Mouse (Mus musculus): ENCODE data around the gene Ube2cbp.
A peak's percentile ranks its signal among the peaks of the same experiment; 100 is the strongest.

Gene Ube2cbp

DNA sequence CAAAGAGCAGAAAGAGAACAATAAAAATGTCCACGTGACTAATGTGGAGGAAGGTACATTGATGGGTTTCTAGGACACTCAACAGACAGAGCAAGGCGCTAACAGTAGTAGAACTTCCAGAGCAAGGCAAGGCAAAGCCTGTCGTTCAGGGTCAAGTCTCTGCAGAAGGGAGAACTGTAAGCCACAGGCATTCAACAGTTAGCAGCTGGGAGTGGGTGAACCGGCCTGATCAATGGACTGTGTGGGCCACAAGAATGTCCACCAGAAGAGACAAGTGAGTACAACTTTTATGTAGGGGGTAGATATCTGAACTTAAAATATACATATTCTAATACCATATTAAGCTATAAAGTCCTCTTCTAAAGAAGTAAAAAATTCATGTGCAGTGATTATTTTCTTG is 41.4 kb downstream of the Ube2cbp start:
- DNase-seq (ENCODE audit: low read depth) = no peak

DNA sequence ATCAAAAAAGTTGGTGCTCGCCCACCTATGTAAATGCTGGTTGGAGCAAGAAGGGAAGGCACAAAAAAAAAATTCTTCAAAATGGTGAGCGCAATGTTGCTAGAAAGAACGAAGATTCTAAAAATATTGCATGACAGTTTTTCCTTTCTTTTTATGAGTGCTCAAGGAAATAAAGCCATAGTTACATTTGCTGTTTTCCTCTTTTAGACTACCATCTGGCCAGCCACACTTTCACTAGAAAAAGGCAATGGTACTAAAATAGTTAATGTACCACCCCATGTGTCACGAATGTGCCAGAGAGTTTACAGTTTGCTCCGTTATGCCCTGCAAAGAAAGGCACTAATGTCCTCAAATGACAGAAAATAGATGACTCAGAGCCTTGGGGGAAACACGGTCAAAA is 45.4 kb downstream of the Ube2cbp start:
- DNase-seq (ENCODE audit: low read depth) = no peak

DNA sequence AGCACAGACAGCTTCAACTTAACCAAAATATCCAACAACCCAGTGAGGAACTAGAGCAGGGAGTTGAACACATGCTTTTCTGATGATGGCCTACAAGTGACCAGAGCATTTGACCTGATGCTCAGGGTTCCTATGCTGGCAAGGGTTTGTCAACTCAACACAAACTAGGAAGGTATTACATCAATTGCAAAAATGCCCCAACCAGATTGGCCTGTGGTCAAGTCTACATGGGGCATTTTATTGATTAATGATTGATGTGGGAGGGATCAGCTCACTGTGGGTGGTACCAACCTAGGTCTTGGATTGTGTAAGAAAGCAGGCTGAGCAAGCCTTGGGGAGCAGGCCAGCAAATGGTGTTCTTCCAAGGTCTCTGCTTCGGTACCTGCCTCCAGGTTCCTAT is 46.8 kb downstream of the Ube2cbp start:
- no peak for DNase-seq (ENCODE audit: low read depth)

DNA sequence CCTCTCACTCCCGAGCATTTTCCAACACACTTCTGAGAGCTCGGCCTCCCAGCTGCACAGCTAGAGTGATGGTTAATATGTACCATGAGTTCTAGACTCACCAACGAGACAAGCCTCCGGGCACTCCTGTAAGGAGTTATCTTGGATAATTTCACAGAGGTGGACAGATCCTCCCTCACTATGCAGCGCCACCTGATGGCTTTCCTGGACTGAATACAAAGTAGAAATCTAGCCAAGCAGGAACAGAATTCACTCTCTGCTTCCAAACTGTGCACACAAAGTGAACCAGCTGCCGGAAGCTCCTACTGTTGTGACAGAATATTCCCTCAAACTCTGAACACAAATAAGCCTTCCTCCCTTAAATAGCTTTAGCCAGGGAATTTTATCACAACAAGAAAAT is 69.0 kb downstream of the Ube2cbp start:
- no peak for DNase-seq (ENCODE audit: low read depth)

DNA sequence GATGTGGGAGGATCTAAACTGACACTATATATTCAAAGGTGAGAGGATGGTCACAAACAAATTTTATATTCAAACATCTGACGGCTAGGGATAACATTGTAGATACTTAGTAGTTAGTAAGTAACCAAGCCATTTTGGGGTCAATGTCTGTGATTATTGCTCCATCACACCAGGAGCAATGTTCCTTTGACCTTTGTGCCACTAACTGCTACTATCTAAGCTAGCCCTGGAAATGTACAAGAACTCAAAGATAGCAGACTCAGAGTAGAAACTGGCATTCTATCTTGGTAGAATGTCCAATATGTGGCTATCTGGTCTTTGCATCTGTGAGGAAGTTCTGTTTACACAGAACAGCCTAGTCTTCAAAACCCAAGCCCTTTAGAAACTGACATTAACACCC is 69.7 kb downstream of the Ube2cbp start:
- DNase-seq (ENCODE audit: low read depth) = no peak

DNA sequence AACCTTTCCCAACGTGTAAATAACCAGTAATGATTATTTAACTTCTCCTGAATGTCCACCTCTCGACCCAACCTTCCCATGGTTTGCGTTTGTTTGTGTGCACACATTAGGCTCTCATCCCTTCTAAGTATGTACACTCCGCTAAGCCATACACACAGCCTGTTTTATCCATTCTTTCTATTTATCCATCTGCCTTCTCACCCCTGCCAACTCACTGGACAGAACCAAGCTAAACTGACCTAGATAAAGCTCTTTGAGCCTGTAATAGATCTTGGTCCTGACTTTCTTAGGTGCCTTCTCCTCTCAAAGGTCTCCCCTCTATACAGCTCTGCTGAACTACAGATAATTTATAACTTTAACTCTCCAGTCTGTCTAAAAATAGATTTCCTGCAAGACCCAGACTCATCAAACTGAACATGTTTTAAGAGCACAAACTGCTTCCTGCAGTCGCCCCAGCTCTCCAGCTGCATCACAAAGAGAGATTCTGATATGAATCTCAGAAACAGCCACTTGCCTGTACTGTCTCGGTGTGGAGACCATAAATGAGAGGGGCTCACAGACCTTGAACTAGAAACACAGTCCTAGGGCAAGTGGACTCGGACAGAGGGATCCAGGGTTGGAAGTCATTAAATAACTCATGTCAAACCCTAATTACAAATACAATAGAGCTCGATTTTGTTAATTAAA is 71.0 kb downstream of the Ube2cbp start:
- peak; percentile 15 for DNase-seq (ENCODE audit: low read depth)

DNA sequence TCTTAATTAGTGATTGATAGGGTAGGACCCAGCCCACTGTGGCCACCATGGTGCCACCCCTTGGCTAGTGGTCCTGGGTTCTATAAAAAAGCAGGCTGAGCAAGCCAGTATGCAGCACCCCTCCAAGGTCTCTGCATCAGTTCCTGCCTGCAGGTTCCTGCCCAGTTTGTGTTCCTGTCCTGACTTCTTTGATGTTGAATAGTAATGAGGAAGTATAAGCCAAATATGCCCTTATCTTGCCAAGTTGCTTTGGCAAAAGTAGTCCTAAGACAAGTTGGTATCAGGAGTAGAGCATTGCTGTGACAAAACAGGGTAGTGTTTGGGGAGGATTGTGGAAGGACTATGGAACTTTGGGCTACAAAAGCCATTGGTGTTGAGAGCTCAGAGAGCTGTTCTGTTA is 73.3 kb downstream of the Ube2cbp start:
- DNase-seq (ENCODE audit: low read depth) = no peak

DNA sequence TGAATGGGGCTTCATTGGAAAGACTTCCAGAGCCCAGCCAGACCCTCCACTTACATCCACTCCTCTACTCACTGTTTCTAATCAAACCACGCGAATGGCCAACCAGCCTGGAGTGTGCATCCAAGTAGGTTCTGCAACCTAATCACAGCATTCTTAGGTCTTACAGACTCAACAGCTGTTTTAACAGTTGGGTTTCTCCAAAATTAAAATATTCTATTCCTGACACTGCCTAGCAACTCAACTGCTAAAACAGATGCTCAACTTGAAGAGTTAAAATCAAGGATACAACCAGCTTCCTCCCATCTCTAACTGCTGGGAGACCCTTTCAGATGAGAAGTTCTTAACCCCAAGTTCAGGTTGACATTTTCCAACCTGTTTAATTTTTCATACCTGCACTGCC is 74.0 kb downstream of the Ube2cbp start:
- DNase-seq (ENCODE audit: low read depth) = no peak

DNA sequence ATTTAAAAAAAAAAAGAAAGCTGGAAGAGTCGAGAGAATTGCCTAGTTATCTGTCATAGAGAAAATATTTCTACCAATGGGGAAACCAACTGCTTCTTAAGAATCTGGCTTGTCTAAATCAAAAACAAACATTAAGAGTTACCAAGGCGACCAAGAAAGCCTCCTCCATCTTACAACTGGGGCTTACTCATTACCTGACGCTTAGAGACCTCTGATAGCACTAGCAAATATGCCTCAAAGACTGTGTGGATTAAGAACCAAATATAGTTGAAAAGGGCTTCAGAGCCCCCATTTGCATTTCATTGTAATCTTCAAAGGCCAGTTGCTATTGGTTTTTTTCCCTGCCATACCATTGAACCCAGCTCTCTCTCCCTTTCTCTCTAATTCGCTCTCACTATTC is 76.2 kb downstream of the Ube2cbp start:
- DNase-seq (ENCODE audit: low read depth) = no peak

DNA sequence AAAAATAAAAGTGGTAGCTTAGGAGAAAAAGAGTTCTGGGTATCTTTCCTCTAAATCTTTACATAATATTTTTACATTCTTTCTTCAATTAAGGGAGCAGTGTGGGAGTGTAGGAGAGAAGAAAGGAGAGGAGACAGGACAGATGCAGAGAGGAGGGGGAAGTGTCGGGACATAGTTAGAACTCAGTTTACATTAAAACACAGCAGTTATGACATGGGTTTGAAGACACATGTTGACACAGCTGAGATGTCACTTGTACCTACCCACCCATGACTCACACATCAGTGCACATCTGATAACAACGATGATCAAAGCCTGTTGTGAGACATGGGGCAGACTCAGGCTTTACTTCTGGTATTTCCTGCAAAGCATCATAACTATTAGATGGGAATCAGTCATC is 87.8 kb downstream of the Ube2cbp start:
- DNase-seq (ENCODE audit: low read depth) = no peak

DNA sequence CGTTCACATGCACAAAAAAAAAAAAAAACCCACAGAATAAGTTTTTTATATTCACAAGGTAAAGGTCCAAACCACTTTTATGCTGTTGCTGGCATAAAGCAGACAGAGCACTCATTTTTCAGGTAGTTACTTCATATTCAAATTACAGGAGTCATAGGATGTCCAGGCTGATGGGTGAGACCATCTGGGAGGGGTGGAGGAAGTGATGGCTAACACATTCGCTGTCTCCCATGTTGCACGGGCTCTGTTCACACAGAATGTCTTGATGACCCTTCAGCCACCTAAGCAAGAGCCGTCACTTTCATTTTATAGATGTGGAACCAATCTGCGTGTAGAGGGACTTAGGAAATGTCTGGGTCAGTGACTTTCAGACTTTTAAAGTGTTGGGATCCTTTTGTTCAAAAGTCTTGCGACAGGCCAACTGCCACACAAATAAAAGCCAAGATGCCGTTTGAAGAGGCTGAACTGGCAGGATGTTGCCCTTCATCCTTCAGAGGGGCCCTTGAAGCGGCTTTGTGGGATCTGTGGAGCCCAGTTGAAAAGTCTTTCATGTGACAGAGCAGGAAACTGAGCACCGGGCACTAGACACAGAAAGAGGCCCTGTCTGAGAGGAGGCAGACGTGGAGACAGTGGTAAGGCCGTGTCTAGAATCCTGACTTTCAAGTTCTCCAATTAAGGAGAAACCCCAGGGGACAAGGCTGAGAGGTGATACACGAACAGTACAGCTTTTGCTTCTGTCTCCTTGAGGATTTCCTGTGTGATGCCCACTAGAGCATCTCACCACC is 91.8 kb downstream of the Ube2cbp start:
- peak; percentile 23 for DNase-seq (ENCODE audit: low read depth)

DNA sequence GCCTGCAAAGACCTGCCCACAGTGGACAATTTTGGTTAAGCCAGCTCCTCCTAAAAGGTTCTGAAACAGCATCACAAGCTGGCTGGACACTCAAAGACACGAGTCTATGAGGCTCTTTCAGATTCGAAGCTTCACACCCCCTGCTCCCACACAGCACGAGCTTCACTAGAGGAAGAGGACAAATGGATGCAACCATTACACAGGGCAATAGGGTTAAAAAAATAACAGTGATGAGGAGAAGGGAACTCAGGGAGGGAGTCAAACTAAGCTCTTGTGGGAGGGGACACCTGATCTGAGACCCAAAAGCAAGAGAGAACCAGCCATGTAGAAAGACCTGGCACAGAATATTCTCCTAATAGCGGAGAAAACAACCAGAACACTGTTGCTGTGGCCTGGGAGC is 95.5 kb downstream of the Ube2cbp start:
- no peak for DNase-seq (ENCODE audit: low read depth)

DNA sequence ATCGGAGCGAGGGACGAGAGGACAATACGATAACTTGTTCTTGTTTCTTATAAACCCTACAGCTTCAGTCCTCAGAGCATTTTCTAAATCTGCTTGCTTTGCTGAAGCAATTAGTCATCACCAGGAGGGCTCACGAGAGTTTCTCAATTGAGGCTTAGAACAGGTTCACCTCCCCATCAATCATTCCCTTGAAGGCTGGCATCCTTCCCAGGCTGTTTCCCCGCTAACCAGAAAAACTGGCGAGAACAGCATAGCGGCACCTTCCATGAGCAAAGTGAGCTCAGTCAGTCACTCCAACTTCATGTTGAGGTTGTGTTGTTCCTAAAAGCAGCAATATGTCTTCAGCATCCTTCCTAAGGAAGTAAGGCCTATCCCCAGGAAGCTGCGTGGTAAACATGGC is 104.2 kb downstream of the Ube2cbp start:
- no peak for DNase-seq (ENCODE audit: low read depth)

DNA sequence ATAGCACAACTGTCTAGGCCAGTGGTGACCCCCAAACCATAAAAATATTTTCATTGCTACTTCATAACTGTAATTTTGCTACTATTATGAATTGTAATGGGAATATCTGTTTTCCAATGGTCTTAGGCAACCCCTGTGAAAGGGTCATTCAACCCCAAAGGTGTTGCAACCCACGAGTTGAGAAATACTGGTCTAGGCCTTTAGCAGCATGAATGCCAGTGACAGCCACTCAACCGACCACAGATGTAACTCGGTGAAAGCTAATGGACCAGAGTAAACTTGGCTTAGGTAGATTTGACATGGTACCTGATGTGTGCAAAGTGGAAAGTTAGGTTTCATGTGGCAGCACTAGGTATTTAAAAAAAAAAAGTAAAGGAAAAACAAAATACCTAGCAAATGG is 108.9 kb downstream of the Ube2cbp start:
- no peak for DNase-seq (ENCODE audit: low read depth)

DNA sequence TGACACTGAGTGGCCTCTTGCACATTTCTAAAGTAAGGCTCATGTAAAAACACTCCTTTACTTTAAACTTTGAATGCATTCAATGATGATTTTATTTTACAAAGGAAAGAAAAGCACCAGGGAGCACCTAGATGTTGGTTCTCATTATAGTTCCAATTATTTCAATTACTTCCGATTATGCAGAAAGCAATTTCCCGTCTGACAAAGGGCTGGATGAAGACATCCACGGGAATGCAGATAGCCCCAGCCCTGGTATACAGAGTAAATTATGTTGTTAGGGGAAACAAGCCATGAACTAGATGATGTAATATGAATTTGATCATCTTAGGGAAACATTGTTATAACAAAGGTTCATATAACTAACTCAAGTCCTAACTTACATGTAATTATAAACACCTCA is 113.3 kb downstream of the Ube2cbp start:
- no peak for DNase-seq (ENCODE audit: low read depth)

DNA sequence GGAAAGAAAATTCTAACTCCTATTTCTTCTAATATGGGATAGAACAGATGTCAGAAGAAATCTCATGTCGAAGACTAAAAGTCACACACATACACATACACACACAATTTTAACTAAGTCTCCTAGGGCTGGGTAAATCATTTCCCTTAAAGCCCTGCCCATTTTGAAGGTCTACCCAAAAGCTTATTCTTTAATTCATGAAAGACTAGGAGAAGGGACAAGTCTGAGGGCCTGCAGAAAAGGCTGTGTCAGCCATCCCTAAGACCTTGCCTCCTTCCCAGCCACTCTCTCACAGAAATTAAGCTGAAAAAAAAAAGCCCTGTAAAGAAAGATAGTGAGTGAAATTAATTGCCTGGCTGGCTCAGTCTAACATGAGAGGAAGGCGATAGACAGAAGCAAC is 128.0 kb downstream of the Ube2cbp start:
- no peak for DNase-seq (ENCODE audit: low read depth)

DNA sequence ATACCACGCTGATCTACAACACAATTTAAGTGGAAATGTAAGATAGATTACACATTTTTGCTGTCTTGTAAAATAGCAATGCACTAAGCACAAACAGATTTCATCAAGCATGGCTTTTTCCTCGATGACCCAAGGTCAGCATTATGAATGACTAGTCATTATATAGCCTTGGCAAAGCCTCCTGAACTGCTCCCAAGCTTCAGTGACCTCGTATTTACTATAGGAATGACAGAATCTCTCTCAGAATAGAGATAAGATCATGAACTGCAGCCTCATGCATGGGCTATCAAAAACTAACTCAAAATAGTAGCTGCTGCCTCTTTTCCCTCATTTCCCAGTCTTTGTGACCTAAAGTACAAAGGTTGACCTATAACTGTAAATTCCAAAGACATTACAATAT is 128.4 kb downstream of the Ube2cbp start:
- no peak for DNase-seq (ENCODE audit: low read depth)

DNA sequence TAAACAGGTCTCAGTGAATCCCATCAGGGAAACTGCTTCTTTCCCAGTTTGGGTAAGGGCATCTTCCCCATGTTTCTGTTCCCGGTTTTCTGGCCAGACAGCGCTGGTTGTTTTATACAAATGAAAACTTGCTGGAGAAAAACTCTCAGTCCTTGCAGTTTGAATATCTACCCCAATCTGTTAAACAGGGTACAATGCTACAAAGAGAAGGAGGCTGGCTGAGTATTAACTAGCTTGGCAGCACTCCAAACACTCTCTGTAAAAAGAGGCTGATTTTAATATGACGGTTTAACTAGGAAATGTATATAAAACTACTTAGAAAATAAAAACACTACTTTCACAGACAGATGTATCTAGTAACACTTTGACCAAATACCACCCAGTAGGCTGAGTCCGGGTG is 129.2 kb downstream of the Ube2cbp start:
- no peak for DNase-seq (ENCODE audit: low read depth)

DNA sequence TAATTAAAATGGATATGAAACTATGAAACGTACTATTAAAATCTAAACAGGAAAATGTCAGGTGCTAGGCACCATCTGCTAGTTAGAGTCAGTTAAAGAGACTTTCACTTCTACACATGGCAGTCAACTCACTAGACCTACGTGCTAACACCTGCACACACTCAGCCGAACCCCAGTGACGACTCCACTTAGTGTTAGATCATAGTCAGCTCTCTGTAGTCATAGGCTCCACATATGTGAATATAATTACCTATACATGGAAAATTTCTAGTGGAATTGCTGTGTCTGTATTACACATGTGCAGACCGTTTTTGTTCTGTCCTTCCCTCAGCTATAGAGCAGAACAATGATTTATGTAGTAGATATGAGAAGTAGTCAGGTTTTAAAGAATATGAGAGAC is 130.4 kb downstream of the Ube2cbp start:
- DNase-seq (ENCODE audit: low read depth) = no peak

DNA sequence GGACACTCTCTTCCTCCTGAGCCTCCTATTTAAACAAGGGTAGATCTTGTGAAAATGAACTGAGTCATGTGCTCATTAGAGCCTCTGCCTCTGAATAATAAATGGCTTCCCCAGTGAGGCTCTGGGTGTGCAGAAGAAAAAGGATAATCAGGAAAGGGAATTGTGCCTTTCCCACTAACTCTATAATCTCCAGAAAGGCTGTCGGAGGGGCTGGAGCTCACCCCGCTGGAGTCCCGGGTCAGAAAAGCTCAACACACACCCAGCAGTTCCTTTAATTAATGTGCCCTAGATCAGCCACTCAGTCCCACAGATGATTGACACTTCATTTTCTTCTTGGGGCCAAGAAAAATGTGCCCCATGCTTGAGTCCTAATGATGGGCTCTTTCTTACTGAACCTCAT is 134.2 kb downstream of the Ube2cbp start:
- no peak for DNase-seq (ENCODE audit: low read depth)

DNA sequence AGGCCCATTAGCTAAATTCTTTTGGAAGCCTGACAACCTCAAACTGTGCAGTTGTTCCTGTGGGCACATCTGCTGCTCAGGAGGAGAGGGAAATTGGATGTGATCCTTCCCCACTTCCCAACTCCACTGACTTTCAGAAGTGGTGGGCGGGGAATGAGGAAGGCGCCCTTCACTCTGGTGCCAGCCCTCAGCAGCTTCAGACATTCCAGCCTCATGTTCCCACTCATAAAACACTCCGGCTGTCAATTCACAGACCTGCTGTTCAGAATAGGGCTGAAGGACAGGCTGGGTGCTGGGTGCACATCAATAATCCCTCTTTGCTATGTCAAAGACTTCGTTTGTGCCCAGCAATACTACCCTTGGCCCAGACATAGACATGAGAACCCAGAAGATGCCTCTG is 136.5 kb downstream of the Ube2cbp start:
- DNase-seq (ENCODE audit: low read depth) = no peak

DNA sequence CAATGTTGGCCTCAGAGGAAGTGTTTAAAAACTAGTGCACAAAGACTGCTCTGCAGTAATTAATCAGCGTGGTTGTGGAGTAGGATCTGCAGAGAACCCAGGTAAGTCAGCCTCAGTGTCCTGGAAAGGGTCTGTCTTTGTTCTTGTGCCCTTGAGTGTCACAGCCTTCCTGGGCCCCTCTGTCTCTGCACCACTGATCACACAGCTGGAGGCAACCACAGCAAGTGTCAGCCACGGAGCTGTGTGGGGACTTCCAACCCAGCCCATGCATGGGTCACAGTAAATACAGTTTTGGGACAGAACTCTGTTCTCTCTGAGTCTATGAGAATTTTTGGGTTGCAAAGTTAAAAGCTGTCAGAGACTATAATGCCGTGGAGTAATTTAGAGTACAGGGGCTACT is 137.4 kb downstream of the Ube2cbp start:
- no peak for DNase-seq (ENCODE audit: low read depth)

DNA sequence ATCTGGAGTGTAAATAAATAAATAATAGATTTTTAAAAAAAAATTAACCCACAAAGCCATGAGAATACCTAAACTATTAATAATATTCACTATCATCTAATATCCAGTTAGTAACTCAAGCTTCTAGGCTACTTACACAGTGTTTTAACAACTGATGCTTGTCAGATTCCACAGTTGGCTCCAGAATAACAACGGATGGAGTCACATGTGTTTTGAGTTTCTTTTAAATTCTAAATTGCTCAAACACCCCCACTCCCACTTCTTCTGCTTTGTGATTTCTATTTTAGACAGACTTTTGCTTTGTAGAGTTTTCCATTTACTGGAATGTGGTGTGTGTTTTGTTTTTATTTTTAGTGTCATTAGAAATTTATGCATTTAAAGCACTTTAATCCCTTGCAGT is 140.0 kb downstream of the Ube2cbp start:
- no peak for DNase-seq (ENCODE audit: low read depth)

DNA sequence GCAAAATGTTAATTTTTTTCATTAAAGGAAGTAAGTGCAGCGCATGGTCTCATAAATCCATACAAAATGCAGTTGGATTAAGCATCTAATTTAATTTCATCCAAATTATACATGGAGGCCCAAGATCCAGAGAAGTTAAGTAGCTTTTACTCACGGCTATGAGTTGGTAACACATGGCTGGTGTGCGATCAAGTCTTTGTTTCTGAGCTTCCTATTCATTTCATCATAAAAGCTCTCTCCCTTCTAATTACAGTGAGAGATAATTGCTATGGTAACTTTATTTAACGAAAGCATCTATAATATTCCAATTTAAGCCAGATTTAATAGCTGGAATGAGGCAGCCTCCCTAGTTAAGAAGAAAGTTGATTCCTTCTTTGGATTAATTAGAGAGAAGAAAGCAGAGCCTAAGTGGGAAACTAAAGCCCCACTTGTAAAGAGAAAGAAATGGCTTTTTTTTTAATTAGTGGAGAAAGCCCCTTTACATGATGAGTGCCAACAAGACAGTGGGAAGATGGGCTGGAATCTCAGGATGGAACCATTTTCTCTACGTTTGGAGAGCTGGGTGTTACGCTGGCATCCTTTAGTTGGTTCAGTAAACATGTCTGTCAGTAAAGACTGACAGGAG is 145.1 kb downstream of the Ube2cbp start:
- no peak for DNase-seq (ENCODE audit: low read depth)

All from naive thymus-derived CD4-positive, alpha-beta T cell, adult 2 months (primary cell).